Mouse (Mus musculus): ENCODE results near the gene Dpf2. TPM values are rescaled to one million over a fixed set of nuclear protein-coding genes. Genes with fewer than 3 reads are reported as not detected.
A peak's percentile ranks its signal among the peaks of the same experiment; 100 is the strongest.

Gene Dpf2
- polyA plus RNA-seq, 1 experiment, result 103 TPM

DNA sequence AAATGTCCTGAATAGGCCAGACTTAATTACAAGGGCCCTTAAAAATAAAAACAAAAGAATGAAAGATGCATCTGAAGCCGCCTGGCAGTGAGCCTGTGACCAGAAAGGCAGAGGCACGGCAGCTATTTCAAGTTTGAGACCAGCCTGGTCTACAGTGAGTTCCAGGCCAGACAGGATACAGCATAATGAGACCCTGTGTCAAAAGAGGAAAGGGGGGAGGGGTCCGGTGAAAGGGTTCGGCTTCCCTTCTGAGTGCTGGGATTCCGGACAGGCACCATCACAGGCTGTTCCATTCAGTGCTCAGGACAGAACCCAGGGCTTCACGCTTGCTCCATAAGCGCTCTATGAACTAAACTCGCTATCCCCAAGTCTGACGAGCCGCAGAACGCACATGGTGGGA lies 14.2 kb upstream of the Dpf2 start:
- WGBS, result 69% methylated on average over 11 of the region's 11 CpGs
- DNase-seq, result no peak
- Histone ChIP-seq H3K4me1 (ENCODE audit: control insufficient read depth, insufficient read depth, low read length) (peaks cover 13% of the 10 kb centered on the region), H3K4me3 (replicated peaks; ENCODE audit: extremely low read depth, low read depth, low read length) (no peak overlapping the region)
- no peak for TF ChIP-seq CTCF (IDR thresholded peaks at IDR 0.05; ENCODE audit: insufficient read depth, low read length)
- TF ChIP-seq POLR2A (IDR thresholded peaks at IDR 0.05; ENCODE audit: borderline replicate concordance, extremely low read depth, low read depth, low read length), result no peak

DNA sequence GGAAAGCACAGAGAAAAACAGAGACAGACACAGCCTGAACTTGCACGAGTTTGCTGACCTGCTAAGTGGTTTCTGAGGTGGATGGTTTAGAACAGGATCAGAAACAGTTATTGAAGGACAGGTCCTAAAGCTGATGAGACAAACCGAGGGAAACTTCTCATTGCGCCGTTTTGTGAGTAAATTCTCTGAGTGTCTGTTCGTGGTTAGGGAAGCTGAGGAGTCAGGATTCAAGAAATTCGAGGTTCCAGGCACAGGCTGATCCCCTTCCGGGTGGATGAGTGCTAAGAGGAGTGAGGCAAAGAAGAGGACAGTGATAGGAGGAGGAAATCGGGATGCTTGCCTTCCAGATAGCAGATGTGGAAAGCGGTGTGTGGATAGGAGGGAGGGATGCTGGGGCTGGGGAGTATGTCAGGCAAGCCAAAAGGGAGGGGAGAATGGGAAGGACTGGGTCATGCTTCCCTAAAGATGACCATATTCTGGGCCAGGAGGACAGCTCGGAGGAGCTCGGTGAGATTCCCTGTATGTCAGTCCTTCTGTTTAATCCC lies 12.6 kb upstream of the Dpf2 start:
- no peak for DNase-seq
- H3K4me3 ChIP-seq (replicated peaks; ENCODE audit: extremely low read depth, low read depth, low read length), result peak overlapping the region; percentile 59
- 24% methylated on average over 11 of the region's 11 CpGs for WGBS
- TF ChIP-seq POLR2A (IDR thresholded peaks at IDR 0.05; ENCODE audit: borderline replicate concordance, extremely low read depth, low read depth, low read length), result no peak
- TF ChIP-seq CTCF (IDR thresholded peaks at IDR 0.05; ENCODE audit: insufficient read depth, low read length), result no peak
- H3K4me1 ChIP-seq (ENCODE audit: control insufficient read depth, insufficient read depth, low read length), result peaks cover 19% of the 10 kb centered on the region

DNA sequence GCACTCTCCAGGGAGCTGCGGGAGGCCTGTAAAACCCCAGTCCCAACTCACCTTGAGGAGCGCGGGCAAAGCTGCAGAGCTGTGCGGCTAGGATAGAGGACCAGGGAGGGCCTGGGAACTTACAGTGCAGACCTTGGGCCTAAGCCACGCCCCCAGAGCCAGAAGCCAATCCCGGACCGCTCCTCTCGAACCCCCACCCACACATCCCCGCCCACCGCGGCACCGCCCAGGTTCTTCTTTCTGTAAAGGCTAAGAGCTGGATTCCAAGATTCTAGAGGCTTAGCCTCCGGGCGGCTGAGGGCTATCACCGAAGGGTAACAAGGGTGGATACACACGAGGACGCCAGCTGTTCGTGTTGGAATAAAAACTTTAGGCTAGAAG lies 11.9 kb upstream of the Dpf2 start, which contains the start of gene Cdc42ep2:
Cdc42ep2 (minus strand) TSS at position 104 of the 381 bp plus-strand sequence.
- whole genome bisulfite sequencing, result under 1% methylated on average over 18 of the region's 18 CpGs
- peak; percentile 92 for DNase-seq
- TF ChIP-seq CTCF (IDR thresholded peaks at IDR 0.05; ENCODE audit: insufficient read depth, low read length), result no peak
- TF ChIP-seq POLR2A (IDR thresholded peaks at IDR 0.05; ENCODE audit: borderline replicate concordance, extremely low read depth, low read depth, low read length), result peak; percentile 82; the same call in 1 of the 2 replicates
- H3K4me1 ChIP-seq (ENCODE audit: control insufficient read depth, insufficient read depth, low read length), result peaks cover 14% of the 10 kb centered on the region
- peak within 1 kb of the TSS; percentile 94 for H3K4me3 ChIP-seq (replicated peaks; ENCODE audit: extremely low read depth, low read depth, low read length)

DNA sequence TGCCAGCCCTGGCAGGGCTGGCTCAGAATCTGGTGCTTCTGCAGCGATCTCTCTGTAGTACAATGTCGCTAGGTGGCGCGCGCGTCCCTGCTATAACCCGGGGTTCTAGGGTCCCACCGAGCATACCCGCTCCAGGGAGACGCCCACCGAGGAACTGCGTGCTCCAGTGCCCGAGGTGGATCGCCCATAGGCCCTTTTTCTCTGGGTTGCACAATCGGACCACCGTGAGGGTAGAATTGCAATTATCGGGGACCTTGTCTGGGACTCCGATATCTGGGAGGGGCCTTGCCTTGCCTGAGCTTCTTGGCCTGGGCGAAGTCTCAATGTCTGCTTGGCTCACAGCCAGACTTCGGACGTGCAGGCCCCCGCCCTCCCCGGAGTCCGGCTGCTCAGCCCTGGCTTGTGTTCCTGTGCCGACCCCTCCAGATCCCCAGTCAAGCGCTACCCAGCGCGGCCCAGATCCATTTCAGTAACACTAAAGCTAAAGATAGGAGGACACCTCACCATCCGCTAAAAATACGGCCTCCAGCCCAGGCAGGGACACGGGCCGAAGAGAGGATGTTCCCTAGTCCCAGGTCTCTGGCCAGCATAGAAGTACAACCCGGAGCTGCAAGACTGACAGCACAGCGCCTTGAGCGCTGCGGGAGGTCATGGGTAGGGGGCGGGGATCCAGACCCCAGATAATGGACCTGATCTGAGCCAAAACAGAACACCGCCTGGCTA lies 11.3 kb upstream of the Dpf2 start:
- TF ChIP-seq POLR2A (IDR thresholded peaks at IDR 0.05; ENCODE audit: borderline replicate concordance, extremely low read depth, low read depth, low read length) (0 out of 2 replicates have a peak, but pooled peaks have one; percentile 17), CTCF (IDR thresholded peaks at IDR 0.05; ENCODE audit: insufficient read depth, low read length) (peak; percentile 60)
- peak; percentile 91 for DNase-seq
- WGBS, result under 1% methylated on average over 38 of the region's 38 CpGs
- Histone ChIP-seq H3K4me3 (replicated peaks; ENCODE audit: extremely low read depth, low read depth, low read length) (peak overlapping the region; percentile 94), H3K4me1 (ENCODE audit: control insufficient read depth, insufficient read depth, low read length) (peaks cover 8% of the 10 kb centered on the region)

DNA sequence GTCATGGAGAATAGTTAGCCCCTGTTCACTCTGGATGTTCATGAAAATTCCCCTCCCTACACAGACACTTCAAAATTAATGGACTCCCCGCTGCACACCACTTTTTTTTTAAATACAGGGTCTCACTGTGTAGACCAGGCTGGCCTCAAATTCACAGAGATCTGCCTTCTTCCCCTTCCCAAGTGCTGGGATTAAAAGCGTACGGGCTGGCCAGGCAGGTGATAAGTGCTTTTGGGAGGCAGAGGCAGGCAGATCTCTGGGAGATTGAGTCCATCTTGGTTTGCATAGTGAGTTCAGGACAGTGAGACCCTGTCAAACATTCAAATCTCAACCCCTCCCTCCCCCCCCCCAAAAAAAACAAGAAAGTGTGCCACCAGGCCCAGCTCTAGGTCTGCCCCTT lies 10.2 kb upstream of the Dpf2 start:
- peaks cover 8% of the 10 kb centered on the region for H3K4me1 ChIP-seq (ENCODE audit: control insufficient read depth, insufficient read depth, low read length)
- TF ChIP-seq CTCF (IDR thresholded peaks at IDR 0.05; ENCODE audit: insufficient read depth, low read length) (no peak), POLR2A (IDR thresholded peaks at IDR 0.05; ENCODE audit: borderline replicate concordance, extremely low read depth, low read depth, low read length) (no peak)
- 79% methylated on average over 3 of the region's 3 CpGs for WGBS
- H3K4me3 ChIP-seq (replicated peaks; ENCODE audit: extremely low read depth, low read depth, low read length), result no peak overlapping the region
- no peak for DNase-seq

DNA sequence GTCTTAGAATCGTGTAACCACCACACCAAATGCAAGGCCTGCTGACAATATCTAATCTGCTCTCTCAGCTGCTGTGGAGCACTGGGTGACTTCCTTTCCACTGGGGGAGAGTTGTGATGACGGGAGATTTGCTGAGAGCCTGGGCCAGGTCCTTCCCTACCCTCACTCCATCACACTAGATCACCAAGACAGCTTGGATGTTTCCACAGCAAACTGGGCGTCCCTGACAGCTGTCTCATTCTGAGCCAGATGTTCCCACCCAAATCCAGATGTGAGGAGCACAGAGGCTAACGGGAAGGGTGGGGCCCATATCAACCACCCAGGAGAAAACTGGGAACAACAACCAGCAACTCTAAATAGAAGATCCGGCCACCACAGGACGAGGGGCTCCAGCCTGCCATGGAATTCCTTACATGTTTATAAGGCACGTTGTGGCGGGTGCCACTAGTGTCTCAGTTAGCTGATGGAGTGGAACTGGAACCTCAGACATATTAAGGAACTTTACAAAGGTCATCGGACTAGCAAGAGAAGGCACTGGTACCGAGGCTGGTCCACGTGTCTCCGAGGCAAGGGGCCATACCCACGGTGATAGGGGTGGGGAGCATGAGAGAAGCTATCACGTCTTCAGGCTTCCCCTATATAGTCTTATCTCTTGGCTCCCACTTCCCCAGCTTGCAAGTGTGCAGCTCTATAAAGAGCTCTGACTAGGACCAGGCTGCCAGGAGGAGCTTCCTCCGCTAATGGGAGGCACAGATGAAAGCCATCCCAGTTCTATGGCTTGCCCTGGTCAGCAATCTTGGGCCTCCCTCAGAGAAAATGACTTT lies 9.5 kb upstream of the Dpf2 start:
- no peak for TF ChIP-seq POLR2A (IDR thresholded peaks at IDR 0.05; ENCODE audit: borderline replicate concordance, extremely low read depth, low read depth, low read length)
- no peak for TF ChIP-seq CTCF (IDR thresholded peaks at IDR 0.05; ENCODE audit: insufficient read depth, low read length)
- peaks cover 8% of the 10 kb centered on the region for H3K4me1 ChIP-seq (ENCODE audit: control insufficient read depth, insufficient read depth, low read length)
- 30% methylated on average over 15 of the region's 15 CpGs for WGBS
- DNase-seq, result no peak
- peak overlapping the region; percentile 45 for H3K4me3 ChIP-seq (replicated peaks; ENCODE audit: extremely low read depth, low read depth, low read length)

DNA sequence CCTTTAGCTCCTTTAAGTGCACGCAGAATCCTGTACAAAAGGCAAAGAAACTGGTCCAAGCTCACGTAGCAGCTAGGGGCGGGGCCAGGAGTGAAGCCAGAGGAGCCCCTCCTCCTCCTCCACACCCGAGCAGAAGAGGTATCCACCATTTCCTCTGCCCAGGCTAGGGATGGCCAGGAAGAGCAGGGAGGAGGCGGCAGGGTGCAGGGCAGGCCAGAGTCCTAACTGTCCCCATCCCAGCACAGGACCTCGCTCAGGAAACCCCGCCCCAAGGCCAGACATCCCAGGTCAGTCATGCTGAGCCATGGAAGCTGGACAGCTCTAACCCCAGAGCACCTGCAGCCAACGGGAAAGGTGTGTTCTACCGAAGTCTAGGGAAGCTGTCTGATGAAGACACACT lies 8.9 kb upstream of the Dpf2 start:
- Histone ChIP-seq H3K4me3 (replicated peaks; ENCODE audit: extremely low read depth, low read depth, low read length) (peak overlapping the region; percentile 19), H3K4me1 (ENCODE audit: control insufficient read depth, insufficient read depth, low read length) (peaks cover 8% of the 10 kb centered on the region)
- TF ChIP-seq CTCF (IDR thresholded peaks at IDR 0.05; ENCODE audit: insufficient read depth, low read length) (no peak), POLR2A (IDR thresholded peaks at IDR 0.05; ENCODE audit: borderline replicate concordance, extremely low read depth, low read depth, low read length) (no peak)
- 16% methylated on average over 9 of the region's 9 CpGs for WGBS
- DNase-seq, result no peak

DNA sequence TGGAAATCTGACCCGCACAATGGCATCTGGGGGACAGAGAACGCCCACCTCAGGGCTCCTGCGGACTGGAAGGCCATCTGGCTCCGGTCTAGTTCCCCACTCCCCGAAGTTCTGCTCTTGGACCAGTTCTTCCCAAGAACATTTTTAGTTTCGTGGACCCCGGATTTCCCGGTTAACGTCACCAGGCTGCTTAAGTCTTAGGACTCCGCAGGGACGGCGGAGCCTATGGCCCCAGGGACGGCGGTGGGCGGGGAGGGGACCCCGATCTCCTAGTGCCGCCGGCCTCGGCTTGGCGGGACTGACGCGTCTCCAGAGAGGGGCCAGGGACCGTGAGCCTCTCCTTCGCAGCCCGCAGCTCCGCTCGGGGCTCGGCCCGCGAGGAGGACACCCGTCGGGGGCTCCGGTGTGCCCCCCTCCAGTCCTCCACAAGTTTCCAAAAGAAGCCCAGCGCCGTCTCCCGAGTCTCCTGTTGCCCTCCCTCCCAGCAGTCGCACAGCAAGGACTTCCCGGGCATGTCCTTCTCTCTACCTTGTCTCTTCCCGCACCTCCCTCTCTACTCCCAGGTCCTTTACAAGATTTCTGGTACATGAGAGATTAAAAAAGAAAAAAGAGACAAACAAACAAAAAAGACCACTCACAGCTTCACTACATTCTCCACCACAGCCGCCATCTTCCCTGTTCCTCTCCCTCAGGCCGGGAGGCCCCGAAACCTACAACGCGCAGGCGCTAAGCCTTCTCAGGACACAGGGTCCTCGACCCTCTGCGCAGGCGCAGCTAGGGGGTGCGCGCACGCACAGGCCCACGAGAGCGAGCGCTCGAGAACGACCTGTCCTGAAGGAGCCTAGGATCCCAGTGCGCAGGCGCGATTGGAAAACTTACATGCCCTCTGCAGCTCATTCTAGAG lies 455 bp downstream of the Dpf2 start:
- DNase-seq, result peak; percentile 95
- H3K4me1 ChIP-seq (ENCODE audit: control insufficient read depth, insufficient read depth, low read length), result peaks cover 12% of the 10 kb centered on the region
- H3K4me3 ChIP-seq (replicated peaks; ENCODE audit: extremely low read depth, low read depth, low read length), result peak overlapping the region; percentile 91
- TF ChIP-seq CTCF (IDR thresholded peaks at IDR 0.05; ENCODE audit: insufficient read depth, low read length) (no peak), POLR2A (IDR thresholded peaks at IDR 0.05; ENCODE audit: borderline replicate concordance, extremely low read depth, low read depth, low read length) (peak; percentile 98; the same call in 1 of the 2 replicates)
- under 1% methylated on average over 59 of the region's 59 CpGs for WGBS
